Mouse (Mus musculus) embryonic facial prominence, embryonic 11.5 days (tissue): ENCODE measurements at regions not wholly inside any gene's neighbourhood (a gene's known extent, or its start where the extent isn't known, plus 50 kb on each side); places are given as distances from the start of the nearest gene placed in this dataset.
A peak's percentile ranks its signal among the peaks of the same experiment; 100 is the strongest.

Experiments used
- ATAC-seq: fragments of 200-750 bp; cut with Nextera tagmentation; replicated peaks from 2 replicates; pipeline ENCODE4 v1.8.0; 2017; ENCODE audit warnings: low read depth; ENCODE audit not compliant: insufficient number of reproducible peaks, low FRiP score, low TSS enrichment
- DNase-seq: peaks from one replicate; pipeline ENCODE4 v3.0.0-alpha.2; 2015; ENCODE audit warnings: low spot score
- H3K27ac ChIP-seq: fragments of 300-500 bp; sonication (generic); replicated peaks from 2 replicates; pipeline ENCODE4 v1.5.1; 2014; ENCODE audit warnings: mild to moderate bottlenecking, low read depth, low read length, control low read depth
- H3K27me3 ChIP-seq: fragments of 300-500 bp; sonication (generic); 2 replicates; pipeline ENCODE4 v1.6.1; 2014; ENCODE audit warnings: mild to moderate bottlenecking, low read length, moderate library complexity, mixed read lengths; ENCODE audit not compliant: control insufficient read depth, insufficient read depth
- H3K36me3 ChIP-seq: fragments of 300-500 bp; sonication (generic); replicated peaks from 2 replicates; pipeline ENCODE4 v1.6.1; 2014; ENCODE audit warnings: low read depth, mild to moderate bottlenecking, low read length, moderate library complexity, mixed read lengths; ENCODE audit not compliant: control insufficient read depth, insufficient read depth
- H3K4me1 ChIP-seq: fragments of 300-500 bp; sonication (generic); 2 replicates; pipeline ENCODE4 v1.6.1; 2014; ENCODE audit warnings: low read length, mixed read lengths; ENCODE audit not compliant: control insufficient read depth, insufficient read depth
- H3K4me2 ChIP-seq: fragments of 300-500 bp; sonication (generic); 2 replicates; pipeline ENCODE4 v1.6.1; 2014; ENCODE audit warnings: low read depth, mild to moderate bottlenecking, control low read depth, low read length, moderate library complexity
- H3K4me3 ChIP-seq: fragments of 300-500 bp; sonication (generic); 2 replicates; pipeline ENCODE4 v1.5.1; 2014; ENCODE audit warnings: low read depth, low read length, control low read depth
- H3K9ac ChIP-seq: fragments of 300-500 bp; sonication (generic); replicated peaks from 2 replicates; pipeline ENCODE4 v1.6.1; 2014; ENCODE audit warnings: mild to moderate bottlenecking, control low read depth, low read length
- H3K9me3 ChIP-seq: fragments of 300-500 bp; sonication (generic); replicated peaks from 2 replicates; pipeline ENCODE4 v1.6.1; 2016; ENCODE audit warnings: mild to moderate bottlenecking, low read length, inconsistent platforms, mixed read lengths; ENCODE audit not compliant: control insufficient read depth
- WGBS: fragments of 180-500 bp; shearing (Covaris S2); extraction: QIAGEN DNeasy Blood & Tissue Kit; methylation state at CpG from one replicate; pipeline ENCODE4 v1.1.7; 2014; 5-methylcytosine and 5-hydroxymethylcytosine counted together

GRCm38 (mm10) chr4:106005936-106006335 lies 216.3 kb downstream of the Gm12728 start:
- ATAC-seq (no peak), DNase-seq (no peak)
- WGBS = 86% methylated on average over 5 of the region's 5 CpGs

DNA sequence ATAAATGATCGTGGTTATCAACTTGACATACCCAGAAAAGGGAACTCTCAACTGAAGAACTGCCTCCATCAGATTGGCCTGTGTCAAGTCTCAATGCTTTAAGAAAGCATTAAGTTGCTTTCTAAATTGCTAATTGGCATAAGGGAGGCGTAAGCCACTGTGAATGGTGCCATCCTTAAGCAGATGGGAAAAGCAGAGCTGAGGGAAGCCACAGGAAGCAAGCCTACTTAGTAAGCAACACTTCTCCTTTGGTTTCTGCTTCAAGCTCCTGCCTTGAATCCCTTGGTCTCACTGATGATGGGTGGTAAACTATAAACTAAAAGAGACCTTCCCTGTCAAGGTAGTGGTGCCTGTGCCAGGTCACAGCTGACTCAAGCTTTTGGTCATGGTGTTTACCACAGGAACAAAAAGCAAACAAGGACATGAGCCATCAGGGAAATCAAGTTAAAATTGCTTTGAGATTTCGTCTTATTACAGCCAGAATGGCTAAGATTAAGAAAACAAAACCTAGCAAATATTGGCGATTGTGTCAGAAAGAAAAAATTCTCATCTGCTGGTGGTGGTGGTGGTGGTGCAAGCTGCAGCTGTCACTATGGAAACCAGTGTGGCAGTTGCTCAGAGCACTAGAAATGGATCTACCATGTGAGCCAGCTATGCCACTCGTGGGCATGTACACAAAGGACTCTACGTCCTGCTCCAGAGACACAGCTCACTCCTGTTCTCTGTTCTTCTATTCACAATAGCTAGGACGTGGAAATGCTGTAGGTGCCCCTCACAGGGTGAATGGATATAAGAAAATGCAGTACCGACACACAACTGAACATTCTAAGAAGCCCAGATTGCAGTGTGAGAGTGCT lies 217.9 kb downstream of the Gm12728 start:
- no peaks in the 10 kb centered on the region for H3K27me3 ChIP-seq
- no peaks in the 10 kb centered on the region for H3K9me3 ChIP-seq
- H3K4me1 ChIP-seq = no peaks in the 10 kb centered on the region
- H3K4me2 ChIP-seq = no peak overlapping the region
- H3K27ac ChIP-seq = no peak overlapping the region
- H3K36me3 ChIP-seq = no peaks in the 10 kb centered on the region
- no peak overlapping the region for H3K4me3 ChIP-seq
- H3K9ac ChIP-seq = no peak overlapping the region
- DNase-seq (no peak), ATAC-seq (no peak)
- 84% methylated on average over 8 of the region's 8 CpGs for WGBS

More at GRCm38 (mm10) chr4:106005936-106006335, 216.3 kb downstream of the Gm12728 start:
- Histone ChIP-seq H3K4me1 (no peaks in the 10 kb centered on the region), H3K27ac (no peak overlapping the region), H3K9me3 (no peaks in the 10 kb centered on the region), H3K36me3 (no peaks in the 10 kb centered on the region), H3K4me3 (no peak overlapping the region), H3K4me2 (no peak overlapping the region), H3K27me3 (no peaks in the 10 kb centered on the region), H3K9ac (no peak overlapping the region)

- Histone ChIP-seq H3K36me3 (no peaks in the 10 kb centered on the region), H3K4me2 (no peak overlapping the region), H3K27me3 (no peaks in the 10 kb centered on the region), H3K9ac (no peak overlapping the region), H3K4me3 (no peak overlapping the region), H3K4me1 (0 out of 2 replicates have a peak, but pooled peaks cover 3% of the 10 kb centered on the region), H3K9me3 (no peaks in the 10 kb centered on the region), H3K27ac (no peak overlapping the region)
- ATAC-seq (no peak), DNase-seq (no peak)
- WGBS = 78% methylated on average over 6 of the region's 6 CpGs
Observed at GRCm38 (mm10) chr4:106017065-106017646, 227.5 kb downstream of the Gm12728 start.

DNA sequence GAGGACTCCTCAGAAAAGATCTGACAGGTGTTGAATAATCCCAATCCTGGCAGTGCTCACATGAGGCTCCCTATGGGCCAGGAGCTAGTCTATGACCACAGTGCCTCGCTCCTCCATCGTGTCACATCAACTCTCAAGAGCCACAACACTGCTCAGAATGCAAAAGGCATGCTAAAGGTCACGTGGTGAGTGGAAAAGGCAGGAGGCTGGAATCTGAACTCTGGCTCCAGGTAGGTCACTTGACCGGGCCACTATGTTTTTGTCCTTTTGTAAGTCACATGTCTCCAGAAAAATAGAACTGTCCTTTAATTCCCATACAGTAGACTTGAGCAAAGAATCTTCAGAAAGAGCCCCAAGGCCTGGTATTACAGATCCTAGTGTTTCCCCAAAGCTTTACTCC lies 229.3 kb downstream of the Gm12728 start:
- WGBS = 87% methylated on average over 4 of the region's 4 CpGs
- no peak overlapping the region for H3K9ac ChIP-seq
- no peak overlapping the region for H3K4me3 ChIP-seq
- no peak for DNase-seq
- H3K4me2 ChIP-seq = no peak overlapping the region
- H3K27ac ChIP-seq = no peak overlapping the region
- H3K36me3 ChIP-seq = no peaks in the 10 kb centered on the region
- 0 out of 2 replicates have a peak, but pooled peaks cover 3% of the 10 kb centered on the region for H3K4me1 ChIP-seq
- ATAC-seq = no peak
- no peaks in the 10 kb centered on the region for H3K27me3 ChIP-seq
- no peaks in the 10 kb centered on the region for H3K9me3 ChIP-seq

DNA sequence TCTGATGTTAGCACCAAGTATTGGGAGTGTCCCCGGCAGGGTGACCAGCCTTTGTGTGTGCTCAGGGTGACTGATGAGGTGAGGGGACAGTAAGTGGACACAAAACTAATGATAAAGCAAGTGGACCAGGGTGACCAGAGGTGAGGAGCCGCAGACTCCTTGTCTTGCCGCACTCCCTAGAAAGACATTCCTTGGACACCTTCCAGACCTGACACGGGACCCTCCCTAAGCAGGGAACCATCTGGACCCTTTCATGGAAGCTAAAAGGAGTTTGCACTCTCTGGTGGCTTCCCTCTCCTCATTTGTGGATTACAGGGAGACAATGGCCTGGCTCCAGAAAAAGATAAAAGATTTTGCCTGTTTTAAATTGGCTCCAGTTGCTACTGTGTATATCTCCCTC lies 230.7 kb downstream of the Gm12728 start:
- no peak overlapping the region for H3K4me3 ChIP-seq
- H3K9ac ChIP-seq = no peak overlapping the region
- H3K27me3 ChIP-seq = no peaks in the 10 kb centered on the region
- 63% methylated on average over 4 of the region's 4 CpGs for WGBS
- H3K9me3 ChIP-seq = no peaks in the 10 kb centered on the region
- peaks cover 3% of the 10 kb centered on the region; the same call in 1 of the 2 replicates for H3K4me1 ChIP-seq
- H3K36me3 ChIP-seq = no peaks in the 10 kb centered on the region
- H3K4me2 ChIP-seq = no peak overlapping the region
- H3K27ac ChIP-seq = no peak overlapping the region
- ATAC-seq (no peak), DNase-seq (no peak)

DNA sequence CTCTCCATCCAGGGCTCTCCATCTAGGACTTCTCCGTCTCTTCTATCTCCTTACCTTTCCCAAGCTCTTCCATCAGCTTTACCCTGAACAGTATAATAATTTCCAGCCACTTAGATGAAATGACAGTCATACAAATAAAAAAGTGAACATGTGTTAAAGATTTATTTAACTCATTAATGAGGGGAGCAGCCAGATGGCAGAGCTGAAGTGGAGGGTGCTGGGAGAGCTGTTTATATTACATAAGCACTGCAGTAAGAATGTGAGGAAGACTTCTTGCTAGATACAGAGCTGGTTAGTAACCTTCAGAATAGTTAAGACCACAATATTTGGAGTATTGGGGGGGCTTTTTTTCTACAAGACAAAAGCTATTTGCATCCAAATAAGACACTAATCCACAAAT lies 234.9 kb downstream of the Gm12728 start:
- no peaks in the 10 kb centered on the region for H3K9me3 ChIP-seq
- H3K27ac ChIP-seq = no peak overlapping the region
- H3K9ac ChIP-seq = no peak overlapping the region
- 64% methylated on average over 1 of the region's 1 CpGs for WGBS
- no peak overlapping the region for H3K4me3 ChIP-seq
- no peaks in the 10 kb centered on the region for H3K27me3 ChIP-seq
- DNase-seq = no peak
- ATAC-seq = no peak
- H3K4me1 ChIP-seq = peaks cover 3% of the 10 kb centered on the region; the same call in 1 of the 2 replicates
- no peak overlapping the region for H3K4me2 ChIP-seq
- H3K36me3 ChIP-seq = no peaks in the 10 kb centered on the region

DNA sequence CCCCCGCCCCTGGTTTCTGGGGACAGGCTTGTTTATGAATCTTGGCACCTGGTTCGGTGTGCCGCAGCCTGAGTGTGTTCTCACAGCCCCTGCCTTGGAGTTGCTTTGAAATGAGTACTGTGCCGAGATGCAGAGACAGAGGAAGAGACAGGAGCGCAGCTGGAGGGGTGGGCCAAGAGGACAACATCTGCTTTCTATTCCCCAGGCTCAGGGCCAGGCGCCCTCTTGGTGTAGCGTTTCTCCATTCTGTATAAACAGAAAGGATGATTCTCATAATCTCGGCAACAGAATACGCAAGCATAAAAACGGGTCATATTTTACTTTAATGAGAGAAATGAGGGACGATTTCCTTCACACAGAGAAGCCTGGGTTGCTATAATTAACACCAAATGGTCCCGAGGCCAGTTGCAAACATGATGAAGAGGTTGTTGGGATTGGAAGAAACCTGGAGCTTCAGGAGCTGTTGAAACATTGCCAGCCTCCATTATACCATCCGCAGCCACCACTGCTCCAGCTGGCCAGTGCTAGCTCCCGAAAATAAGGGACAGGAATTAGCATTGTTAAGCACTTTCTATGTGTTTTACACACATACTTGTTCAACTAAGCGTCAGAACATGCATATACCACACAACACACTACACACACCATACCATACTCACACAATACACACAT lies 236.4 kb downstream of the Gm12728 start:
- no peaks in the 10 kb centered on the region; the same call in 1 of the 2 replicates for H3K4me1 ChIP-seq
- H3K27me3 ChIP-seq = no peaks in the 10 kb centered on the region
- H3K9ac ChIP-seq = no peak overlapping the region
- H3K4me2 ChIP-seq = no peak overlapping the region
- 37% methylated on average over 15 of the region's 15 CpGs for WGBS
- H3K9me3 ChIP-seq = no peaks in the 10 kb centered on the region
- H3K4me3 ChIP-seq = no peak overlapping the region
- DNase-seq (peak; percentile 80), ATAC-seq (peak; percentile 63)
- H3K27ac ChIP-seq = no peak overlapping the region; the same call in 1 of the 2 replicates
- no peaks in the 10 kb centered on the region for H3K36me3 ChIP-seq

- Histone ChIP-seq H3K9me3 (no peaks in the 10 kb centered on the region), H3K9ac (no peak overlapping the region), H3K27me3 (no peaks in the 10 kb centered on the region), H3K4me3 (no peak overlapping the region), H3K4me2 (no peak overlapping the region), H3K4me1 (no peaks in the 10 kb centered on the region), H3K36me3 (no peaks in the 10 kb centered on the region), H3K27ac (no peak overlapping the region)
- DNase-seq (no peak), ATAC-seq (no peak)
- 23% methylated on average over 7 of the region's 7 CpGs for WGBS
Observed at GRCm38 (mm10) chr4:106040376-106040775, 250.7 kb downstream of the Gm12728 start.
